Mouse (Mus musculus) gastrocnemius, adult 2 months (tissue): ENCODE measurements at regions not wholly inside any gene's neighbourhood (a gene's known extent, or its start where the extent isn't known, plus 50 kb on each side); places are given as distances from the start of the nearest gene placed in this dataset.

Experiments used
- DNase-seq: peaks from one replicate; pipeline ENCODE4 v3.0.0; 2022
- H3K27ac ChIP-seq: fragments of 200-600 bp; 2 replicates; pipeline ENCODE4 v1.8.1; 2022; ENCODE audit warnings: mild to moderate bottlenecking
- H3K4me3 ChIP-seq: fragments of 200-600 bp; 2 replicates; pipeline ENCODE4 v1.8.1; 2022; ENCODE audit warnings: mild to moderate bottlenecking, moderate library complexity
- CTCF ChIP-seq: fragments of 200-600 bp; IDR thresholded peaks from 2 replicates; pipeline ENCODE4 v1.8.1; 2022; ENCODE audit warnings: antibody characterized with exemption, mild to moderate bottlenecking, moderate library complexity
- intact Hi-C: fragments of 180-260 bp; cut with DNase I; formaldehyde crosslinking; loops from one replicate; pipeline ENCODE4 v1.15.1; 2025

- no peak for TF ChIP-seq CTCF
- no peak overlapping the region for H3K27ac ChIP-seq
- H3K4me3 ChIP-seq = no peak overlapping the region
- DNase-seq = no peak
- intact Hi-C loops = no loop called here
Observed at GRCm38 (mm10) chr11:57929506-57929905, 79.4 kb upstream of the Larp1 start.

GRCm38 (mm10) chr11:57920263-57920662, 87.6 kb upstream of the Hand1 start:
- H3K27ac ChIP-seq = no peak overlapping the region
- no peak for DNase-seq
- peak; percentile 38 for TF ChIP-seq CTCF
- H3K4me3 ChIP-seq = no peak overlapping the region
- intact Hi-C loops = no loop called here

- TF ChIP-seq CTCF = no peak
- DNase-seq = no peak
- Histone ChIP-seq H3K27ac (peak overlapping the region; percentile 6; the same call in 1 of the 2 replicates), H3K4me3 (no peak overlapping the region)
- intact Hi-C loops = no loop called here
Observed at GRCm38 (mm10) chr11:57918447-57919059, 85.9 kb upstream of the Hand1 start.

- no peak for DNase-seq
- intact Hi-C loops = no loop called here
- Histone ChIP-seq H3K4me3 (no peak overlapping the region), H3K27ac (no peak overlapping the region)
- TF ChIP-seq CTCF = peak; percentile 17; the same call in 1 of the 2 replicates
Observed at GRCm38 (mm10) chr11:57917974-57918373, 85.4 kb upstream of the Hand1 start.

GRCm38 (mm10) chr11:57916016-57916415, 83.4 kb upstream of the Hand1 start:
- Histone ChIP-seq H3K27ac (no peak overlapping the region), H3K4me3 (no peak overlapping the region)
- intact Hi-C loops = no loop called here

GRCm38 (mm10) chr11:57913801-57914560, 81.4 kb upstream of the Hand1 start:
- no peak for DNase-seq
- intact Hi-C loops = no loop called here
- Histone ChIP-seq H3K4me3 (no peak overlapping the region), H3K27ac (peak overlapping the region; percentile 72)
- no peak for TF ChIP-seq CTCF

More at GRCm38 (mm10) chr11:57916016-57916415, 83.4 kb upstream of the Hand1 start:
- no peak for TF ChIP-seq CTCF
- no peak for DNase-seq

- H3K27ac ChIP-seq = peak overlapping the region; percentile 72
- DNase-seq = no peak
- TF ChIP-seq CTCF = no peak
- intact Hi-C loops = no loop called here
- H3K4me3 ChIP-seq = no peak overlapping the region
Observed at GRCm38 (mm10) chr11:57913020-57913699, 80.5 kb upstream of the Hand1 start.

- no peak for DNase-seq
- Histone ChIP-seq H3K4me3 (no peak overlapping the region), H3K27ac (no peak overlapping the region)
- TF ChIP-seq CTCF = no peak
- intact Hi-C loops = no loop called here
Observed at GRCm38 (mm10) chr11:57911698-57912283, 79.2 kb upstream of the Hand1 start.

GRCm38 (mm10) chr11:57904216-57904615, 71.6 kb upstream of the Hand1 start:
- Histone ChIP-seq H3K4me3 (no peak overlapping the region), H3K27ac (no peak overlapping the region)
- no peak for DNase-seq
- intact Hi-C loops = no loop called here
- no peak for TF ChIP-seq CTCF

GRCm38 (mm10) chr11:57899335-57899734, 66.7 kb upstream of the Hand1 start:
- no peak for DNase-seq
- no peak for TF ChIP-seq CTCF
- no peak overlapping the region for H3K27ac ChIP-seq
- H3K4me3 ChIP-seq = no peak overlapping the region
- intact Hi-C loops = no loop called here

GRCm38 (mm10) chr11:57895497-57895896, 62.9 kb upstream of the Hand1 start:
- no peak overlapping the region for H3K27ac ChIP-seq
- DNase-seq = no peak
- no peak overlapping the region for H3K4me3 ChIP-seq
- TF ChIP-seq CTCF = no peak
- intact Hi-C loops = no loop called here

- DNase-seq = no peak
- no peak for TF ChIP-seq CTCF
- intact Hi-C loops = no loop called here
- Histone ChIP-seq H3K4me3 (no peak overlapping the region), H3K27ac (no peak overlapping the region)
Observed at GRCm38 (mm10) chr11:57882736-57883635, 50.4 kb upstream of the Hand1 start.
